Comparison of ENCODE assay signal across 27 mouse cellular contexts in genomic region chr6:86245965-86246364, GRCm38 (mm10). TPM values are rescaled to one million over a fixed set of nuclear protein-coding genes. Genes with fewer than 3 reads are reported as not detected.
A peak's percentile ranks its signal among the peaks of the same experiment; 100 is the strongest.
DNase-seq lines count a peak whose midpoint lies in the region; ATAC-seq and TF ChIP-seq lines count a peak whose summit lies in the region.
"Had no signal": no experiment of that assay in that cellular context is flagged by ENCODE, and none has a peak within 500 bp of the region (broad histone marks: within the 10 kb centered on the region; RNA-seq: fewer than 3 reads in every experiment).

No protein-coding gene starts in this region.

- no peak overlapping the region for H3K27ac ChIP-seq in forebrain, embryonic 16.5 days (ENCODE audit: low read length)
- no peak overlapping the region for H3K27ac ChIP-seq in forebrain, embryonic 10.5 days
- H3K27ac ChIP-seq: embryonic facial prominence, embryonic 10.5 days; embryonic facial prominence, embryonic 13.5 days; gastrocnemius, adult 2 months; hindbrain, embryonic 10.5 days; hindbrain, embryonic 13.5 days; intestine, embryonic 15.5 days had no signal

- WGBS in forebrain, embryonic 16.5 days, result 32% methylated on average over 4 of the region's 4 CpGs
- WGBS in forebrain, embryonic 10.5 days, result 52% methylated on average over 4 of the region's 4 CpGs
- WGBS in lung, adult 2 months, result 29% methylated on average over 4 of the region's 4 CpGs

- peak; percentile 48; the same call in 1 of the 2 replicates for ATAC-seq in forebrain, embryonic 16.5 days
- ATAC-seq in G1E (ENCODE audit: extremely low read depth, insufficient number of reproducible peaks, low FRiP score, poor library complexity, severe bottlenecking), result no peak
- ATAC-seq: CD4-positive, CD25-positive, alpha-beta regulatory T cell, adult 4 months; hindbrain, embryonic 16.5 days; intestine, embryonic 15.5 days had no signal

- no peak overlapping the region for H3K4me2 ChIP-seq in forebrain, embryonic 16.5 days (ENCODE audit: low read length)
- H3K4me2 ChIP-seq: embryonic facial prominence, embryonic 13.5 days; heart, embryonic 11.5 days; hindbrain, embryonic 13.5 days; intestine, embryonic 15.5 days had no signal

- H3K4me3 ChIP-seq in forebrain, embryonic 16.5 days (replicated peaks; ENCODE audit: low read length), result no peak overlapping the region
- no peak overlapping the region for H3K4me3 ChIP-seq in forebrain, embryonic 10.5 days
- H3K4me3 ChIP-seq in G1E (ENCODE audit: low read depth, low read length), result no peak overlapping the region; the same call in 1 of the 2 replicates
- no peak overlapping the region for H3K4me3 ChIP-seq in lung, adult 2 months (replicated peaks; ENCODE audit: extremely low read depth, low read depth, low read length)
- H3K4me3 ChIP-seq: embryonic facial prominence, embryonic 10.5 days; embryonic facial prominence, embryonic 13.5 days; erythroblast, embryonic 14.5 days; gastrocnemius, adult 2 months; hindbrain, embryonic 10.5 days; hindbrain, embryonic 13.5 days; intestine, embryonic 15.5 days had no signal

- peaks cover 19% of the 10 kb centered on the region for H3K4me1 ChIP-seq in forebrain, embryonic 16.5 days (replicated peaks; ENCODE audit: control insufficient read depth, insufficient read depth, low read length)
- H3K4me1 ChIP-seq in forebrain, embryonic 10.5 days, result peaks cover 48% of the 10 kb centered on the region
- peaks cover 22% of the 10 kb centered on the region for H3K4me1 ChIP-seq in G1E (ENCODE audit: insufficient read depth, low read depth, low read length)
- H3K4me1 ChIP-seq in lung, adult 2 months (ENCODE audit: control insufficient read depth, insufficient read depth, low read length), result no peaks in the 10 kb centered on the region
- H3K4me1 ChIP-seq: intestine, embryonic 15.5 days had no signal

- no peaks in the 10 kb centered on the region for H3K27me3 ChIP-seq in forebrain, embryonic 16.5 days (replicated peaks; ENCODE audit: control insufficient read depth, insufficient read depth, low read length)
- no peaks in the 10 kb centered on the region; the same call in 1 of the 2 replicates for H3K27me3 ChIP-seq in forebrain, embryonic 10.5 days (ENCODE audit: poor library complexity, severe bottlenecking)
- no peaks in the 10 kb centered on the region for H3K27me3 ChIP-seq in G1E (ENCODE audit: insufficient read depth, low read length)
- H3K27me3 ChIP-seq: embryonic facial prominence, embryonic 13.5 days; hindbrain, embryonic 13.5 days; intestine, embryonic 15.5 days had no signal

- no peak for TF ChIP-seq POLR2A in lung, adult 2 months (IDR thresholded peaks at IDR 0.05; ENCODE audit: borderline replicate concordance, extremely low read depth, low read depth, low read length)

- DNase-seq in forebrain, embryonic 10.5 days (ENCODE audit: extremely low spot score, low spot score), result no peak
- peak; percentile 12 for DNase-seq in G1E (ENCODE audit: low spot score)
- DNase-seq in R1 (ENCODE audit: low read depth, low spot score), result peak; percentile 4
- no peak for DNase-seq in left cerebral cortex, adult 8-10 months (ENCODE audit: low spot score in 2 of 2)
- DNase-seq in lung, adult 2 months, result no peak
- DNase-seq: adrenal gland, adult 2 months; adrenal gland, postnatal 14 days; cerebellum, adult 11-12 months; cerebellum, adult 8-10 months; cerebellum, postnatal 10 days; cerebellum, postnatal 36 days; embryo, embryonic 11 days; gastrocnemius, adult 2 months; gastrocnemius, postnatal 14 days; heart, adult 11 months; heart, postnatal 36 days; kidney, adult 11 months had no signal

- H3K9me3 ChIP-seq in forebrain, embryonic 16.5 days (ENCODE audit: control insufficient read depth, low read length), result no peaks in the 10 kb centered on the region
- no peaks in the 10 kb centered on the region for H3K9me3 ChIP-seq in forebrain, embryonic 10.5 days
- no peaks in the 10 kb centered on the region for H3K9me3 ChIP-seq in G1E (replicated peaks)
- H3K9me3 ChIP-seq: embryonic facial prominence, embryonic 10.5 days; embryonic facial prominence, embryonic 13.5 days; hindbrain, embryonic 10.5 days; hindbrain, embryonic 13.5 days; intestine, embryonic 15.5 days had no signal

- H3K36me3 ChIP-seq in forebrain, embryonic 16.5 days (ENCODE audit: control insufficient read depth, insufficient read depth), result no peaks in the 10 kb centered on the region
- no peaks in the 10 kb centered on the region for H3K36me3 ChIP-seq in forebrain, embryonic 10.5 days (replicated peaks)
- H3K36me3 ChIP-seq in G1E (replicated peaks), result peaks cover 66% of the 10 kb centered on the region
- H3K36me3 ChIP-seq: embryonic facial prominence, embryonic 10.5 days; embryonic facial prominence, embryonic 13.5 days; hindbrain, embryonic 10.5 days; hindbrain, embryonic 13.5 days; intestine, embryonic 15.5 days had no signal

- no peak for TF ChIP-seq CTCF in G1E (IDR thresholded peaks at IDR 0.05; ENCODE audit: low read depth, low read length)
- no peak for TF ChIP-seq CTCF in lung, adult 2 months (IDR thresholded peaks at IDR 0.05; ENCODE audit: insufficient read depth, low read length)

- H3K9ac ChIP-seq in forebrain, embryonic 16.5 days (replicated peaks; ENCODE audit: low read depth, low read length), result no peak overlapping the region
- H3K9ac ChIP-seq: embryonic facial prominence, embryonic 13.5 days; hindbrain, embryonic 13.5 days; intestine, embryonic 15.5 days had no signal

RNA-seq across cellular contexts. Expression of gene Tgfa, which starts 50.9 kb away (rescaled TPM):
- 14.6 and 19.7 TPM in 2 replicates for polyA plus RNA-seq in forebrain, embryonic 16.5 days (2015; fragmentation: Nextera tagmentation; extraction: Ambion mirVana)
- 1.2 and 1.3 TPM in 2 replicates for polyA plus RNA-seq in forebrain, embryonic 10.5 days (2016; fragmentation: Nextera tagmentation; extraction: Ambion mirVana)
- total RNA-seq in G1E (2014; fragmentation: Nextera tagmentation) (25.6 and 28.8 TPM in 2 replicates), G1E (2017) (13.3 and 13.9 TPM in 2 replicates)
- polyA plus RNA-seq in G1E (2012), result 30.6 and 32.5 TPM in 2 replicates
- 10 to 100 TPM; 27.1 to 30.1 (median 29.1) TPM for total RNA-seq in left cerebral cortex, adult 8-10 months (2022)
- polyA plus RNA-seq in lung, adult 2 months (2012; rRNA removed), result 8.2 and 11.2 TPM in 2 replicates
- polyA plus RNA-seq: erythroblast, embryonic 14.5 days had no signal

Comparison
In these comparisons a context has a peak if more than half of its experiments do, and no peak if none do; other contexts are left out.
1. DNase-seq: peak in G1E (single experiment) and R1 (single experiment); none in forebrain, embryonic 10.5 days (single experiment), left cerebral cortex, adult 8-10 months (0 of 2) and lung, adult 2 months (single experiment).